Mouse (Mus musculus) CH12.LX (cell line): ENCODE results near the gene Mdm4. TPM values are rescaled to one million over a fixed set of nuclear protein-coding genes. Genes with fewer than 3 reads are reported as not detected.

Source experiments
- DNase-seq: peaks from one replicate; pipeline ENCODE4 v3.0.0-alpha.2; 2013; ENCODE audit errors: extremely low read depth
- H3K27ac ChIP-seq: 2 replicates; pipeline ENCODE4 v1.5.1; 2012; ENCODE audit warnings: low read depth, mild to moderate bottlenecking, control low read depth, moderate library complexity; ENCODE audit not compliant: insufficient read depth
- H3K27me3 ChIP-seq: replicated peaks from 2 replicates; pipeline ENCODE3; 2012; ENCODE audit warnings: inconsistent platforms
- H3K36me3 ChIP-seq, 2 experiments: replicated peaks in 1 of 2; 2 replicates each; pipeline versions ENCODE3 to v1.6.1; 2012; ENCODE audit warnings: inconsistent platforms in 1 of 2, low read length in 1 of 2, mild to moderate bottlenecking in 1 of 2, mixed read lengths in 1 of 2, moderate library complexity in 1 of 2; ENCODE audit not compliant: control insufficient read depth in 1 of 2, insufficient read depth in 1 of 2
- H3K4me1 ChIP-seq, 2 experiments: 2 replicates each; pipeline ENCODE4 v1.6.1; 2012; ENCODE audit warnings: inconsistent platforms in 1 of 2, moderate library complexity in 1 of 2; ENCODE audit not compliant: insufficient read depth in 2 of 2, control insufficient read depth in 1 of 2
- H3K4me2 ChIP-seq: 2 replicates; pipeline ENCODE4 v1.6.1; 2012; ENCODE audit warnings: low read depth, mild to moderate bottlenecking, control low read depth; ENCODE audit not compliant: poor library complexity, insufficient read depth, severe bottlenecking
- H3K4me3 ChIP-seq, 3 experiments: fragments of 150-350 bp in 1 of 3; sonication (generic) in 1 of 3; replicated peaks in 1 of 3; 2 replicates each; pipeline versions ENCODE3 to v1.5.1; 2011 to 2012; ENCODE audit warnings: low read depth in 2 of 3, low read length in 2 of 3, mild to moderate bottlenecking in 2 of 3, moderate library complexity in 2 of 3, control low read depth in 1 of 3, improper control_type of control experiment in 1 of 3, inconsistent platforms in 1 of 3, mixed read lengths in 1 of 3; ENCODE audit not compliant: poor library complexity in 1 of 3
- H3K79me2 ChIP-seq: replicated peaks from 2 replicates; pipeline ENCODE4 v1.6.1; 2012; ENCODE audit warnings: mild to moderate bottlenecking, moderate library complexity; ENCODE audit not compliant: control insufficient read depth, poor library complexity, insufficient read depth, severe bottlenecking; ENCODE audit errors: extremely low read depth
- H3K9ac ChIP-seq: 2 replicates; pipeline ENCODE4 v1.6.1; 2012; ENCODE audit warnings: low read depth, mild to moderate bottlenecking, control low read depth, moderate library complexity; ENCODE audit not compliant: insufficient read depth
- H3K9me3 ChIP-seq: replicated peaks from 2 replicates; pipeline ENCODE3; 2012; ENCODE audit warnings: low read length, inconsistent platforms, mixed read lengths
- BHLHE40 ChIP-seq: IDR thresholded peaks from 2 replicates; pipeline ENCODE4 v1.6.1; 2011; ENCODE audit warnings: mild to moderate bottlenecking, low read depth, low read length, improper control_type of control experiment
- CHD2 ChIP-seq: IDR thresholded peaks from 2 replicates; pipeline ENCODE4 v1.6.1; 2011; ENCODE audit warnings: low read length, improper control_type of control experiment
- E2F4 ChIP-seq: IDR thresholded peaks from 2 replicates; pipeline ENCODE4 v1.6.1; 2011; ENCODE audit warnings: low read depth, low read length, improper control_type of control experiment; ENCODE audit not compliant: insufficient replicate concordance
- EP300 ChIP-seq: IDR thresholded peaks from 2 replicates; pipeline ENCODE4 v1.6.1; 2011; ENCODE audit warnings: low read length, improper control_type of control experiment
- GABPA ChIP-seq: IDR thresholded peaks from 2 replicates; pipeline ENCODE4 v1.6.1; 2012; ENCODE audit warnings: low read depth, low read length, improper control_type of control experiment, inconsistent platforms; ENCODE audit not compliant: insufficient replicate concordance
- JUN ChIP-seq: IDR thresholded peaks from 2 replicates; pipeline ENCODE4 v1.6.1; 2011; ENCODE audit warnings: low read depth, mild to moderate bottlenecking, low read length, improper control_type of control experiment, moderate library complexity; ENCODE audit not compliant: insufficient read depth
- JUND ChIP-seq: conservative IDR thresholded peaks from 2 replicates; pipeline ENCODE4 v1.6.1; 2011; ENCODE audit warnings: low read depth, low read length, improper control_type of control experiment
- MAFK ChIP-seq: IDR thresholded peaks from 2 replicates; pipeline ENCODE4 v1.6.1; 2011; ENCODE audit warnings: low read length, improper control_type of control experiment; ENCODE audit not compliant: insufficient replicate concordance
- MAX ChIP-seq: IDR thresholded peaks from 2 replicates; pipeline ENCODE4 v1.6.1; 2011; ENCODE audit warnings: low read length, improper control_type of control experiment
- MYC ChIP-seq: IDR thresholded peaks from 2 replicates; pipeline ENCODE4 v1.6.1; 2011; ENCODE audit warnings: low read depth, mild to moderate bottlenecking, improper control_type of control experiment, low read length
- PAX5 ChIP-seq: IDR thresholded peaks from 2 replicates; pipeline ENCODE4 v1.6.1; 2012; ENCODE audit warnings: low read length, inconsistent platforms, mixed read lengths
- POLR2A ChIP-seq: IDR thresholded peaks from 2 replicates; pipeline ENCODE4 v1.6.1; 2011; ENCODE audit warnings: low read depth, mild to moderate bottlenecking, improper control_type of control experiment, low read length
- POLR2AphosphoS2 ChIP-seq: IDR thresholded peaks from 2 replicates; pipeline ENCODE4 v1.6.1; 2011; ENCODE audit warnings: low read depth, low read length, improper control_type of control experiment
- RAD21 ChIP-seq: IDR thresholded peaks from 2 replicates; pipeline ENCODE4 v1.6.1; 2011; ENCODE audit warnings: low read depth, mild to moderate bottlenecking, low read length, improper control_type of control experiment, moderate library complexity
- SIN3A ChIP-seq: IDR thresholded peaks from 2 replicates; pipeline ENCODE4 v1.6.1; 2012; ENCODE audit warnings: low read length, improper control_type of control experiment, inconsistent platforms
- TBP ChIP-seq: conservative IDR thresholded peaks from 2 replicates; pipeline ENCODE4 v1.6.1; 2011; ENCODE audit warnings: low read depth, low read length, improper control_type of control experiment
- USF1 ChIP-seq: IDR thresholded peaks from 2 replicates; pipeline ENCODE4 v1.6.1; 2014; ENCODE audit warnings: low read depth, mild to moderate bottlenecking, inconsistent platforms, low read length, improper control_type of control experiment
- USF2 ChIP-seq: conservative IDR thresholded peaks from 2 replicates; pipeline ENCODE4 v1.6.1; 2011; ENCODE audit warnings: low read depth, low read length, improper control_type of control experiment
- ZC3H11A ChIP-seq: IDR thresholded peaks from 2 replicates; pipeline ENCODE4 v1.6.1; 2012; ENCODE audit warnings: low read depth, mild to moderate bottlenecking, inconsistent platforms, low read length, improper control_type of control experiment
- ZNF384 ChIP-seq: IDR thresholded peaks from 2 replicates; pipeline ENCODE4 v1.6.1; 2012; ENCODE audit warnings: low read depth, low read length, improper control_type of control experiment, inconsistent platforms
- dilution Hi-C: fragments of 300-500 bp; cut with MboI; formaldehyde crosslinking; loops from 2 replicates; pipeline ENCODE4 v1.14.3; 2020; ENCODE audit warnings: low sequenced_read_pairs; ENCODE audit not compliant: extremely low pct_unique_long_range_greater_than_20kb, extremely low pct_ligation_motif_present
- in situ Hi-C: fragments of 300-500 bp; cut with MboI; formaldehyde crosslinking; loops from 3 replicates; pipeline ENCODE4 v1.14.3; 2019; ENCODE audit warnings: low sequenced_read_pairs, low pct_ligation_motif_present, low pct_unique_long_range_greater_than_20kb, mixed read lengths
- polyA plus RNA-seq: library from polyadenylated mRNA; unstranded; fragments of >175 nt; gene quantifications from 2 replicates; pipeline ENCODE4 v1.2.1, GENCODE M21; 2012; ENCODE audit warnings: low read depth; ENCODE audit not compliant: insufficient read length
- total RNA-seq, 2 experiments: library from RNA; depleted of rRNA; stranded (reverse); fragments of 300-350 nt in 1 of 2; fragments of >200 nt in 1 of 2; gene quantifications; 2 replicates each; pipeline ENCODE4 v1.2.3; 2012 to 2014

The Mdm4 gene
- total RNA-seq (2012; rRNA removed) (84.5 and 107 TPM in 2 replicates), total RNA-seq (2014; rRNA removed) (66.5 and 68.3 TPM in 2 replicates), polyA plus RNA-seq (78.9 and 79.0 TPM in 2 replicates)

DNA sequence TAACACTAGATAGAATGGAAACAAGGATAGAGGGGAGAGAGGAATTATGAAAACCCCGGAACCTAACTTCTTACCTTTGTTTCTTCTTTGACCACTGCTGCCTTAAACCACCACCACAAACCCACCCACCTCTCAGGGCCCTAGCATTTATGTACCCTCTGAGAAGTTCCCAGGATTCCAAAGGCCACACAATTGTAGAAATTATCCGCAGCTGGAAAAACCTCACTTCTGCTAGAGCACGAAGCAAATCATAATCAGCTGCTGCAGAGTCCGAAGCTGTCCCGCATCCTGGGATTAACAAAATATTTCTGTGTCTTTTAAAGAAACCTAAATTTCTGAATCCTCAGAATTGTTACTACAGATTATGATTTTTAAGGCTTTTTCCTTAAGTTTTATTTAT is at the start of gene Mdm4:
Gene Mdm4 (minus strand): TSS at position 101 of the 400 bp plus-strand sequence.
- no peak for DNase-seq
- Histone ChIP-seq H3K4me1 (peaks cover 0 to 33% of the 10 kb centered on the region in 2 experiments; a peak in 2 of 4 replicates), H3K36me3 (no peaks in the 10 kb centered on the region), H3K79me2 (0 out of 2 replicates have a peak, but pooled peaks cover 2% of the 10 kb centered on the region), H3K9ac (no peak within 1 kb of the TSS), H3K27me3 (no peaks in the 10 kb centered on the region), H3K4me2 (no peak within 1 kb of the TSS), H3K9me3 (no peaks in the 10 kb centered on the region), H3K27ac (no peak within 1 kb of the TSS), H3K4me3 (no peak within 1 kb of the TSS)
- in situ Hi-C loops (loop anchor here (25.0 kb wide), 1 partner anchor 332 kb away; the partner anchor contains the start of genes Etnk2 and Ren1), dilution Hi-C loops (no loop called here)
- TF ChIP-seq GABPA (no peak), POLR2AphosphoS2 (no peak), POLR2A (no peak), RAD21 (no peak), EP300 (no peak), SIN3A (no peak), JUND (no peak), BHLHE40 (no peak), JUN (no peak), USF1 (no peak), MAX (no peak), ZC3H11A (no peak), CHD2 (no peak), USF2 (no peak)

DNA sequence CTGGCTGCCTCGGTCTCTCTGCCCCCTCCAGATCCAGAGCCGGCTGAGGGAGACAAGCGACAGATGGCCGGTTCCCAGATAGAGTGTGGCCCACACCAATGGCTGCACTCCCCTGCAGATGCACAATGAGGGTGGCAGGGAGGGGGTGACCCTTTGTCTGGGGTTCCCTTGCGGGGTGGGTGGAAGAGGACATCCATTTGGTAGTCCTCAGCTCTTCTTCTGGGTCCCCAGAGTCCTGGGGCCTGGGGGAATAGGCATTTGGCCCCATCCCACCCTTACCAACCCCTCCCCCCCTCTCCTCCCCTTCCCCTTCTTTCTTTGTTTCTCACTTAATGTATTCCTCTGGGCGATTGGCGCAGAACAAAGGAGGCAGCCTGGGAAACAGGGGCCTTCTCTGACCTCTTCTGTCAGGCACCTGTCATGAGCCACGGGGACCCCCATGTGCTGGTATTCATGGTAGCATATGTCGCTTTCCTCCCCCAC is 49.8 kb upstream of the Mdm4 start:
- H3K4me1 ChIP-seq: peaks cover 39 to 89% of the 10 kb centered on the region in 2 experiments
- in situ Hi-C loops (no loop called here), dilution Hi-C loops (no loop called here)
- no peak for DNase-seq
- H3K27ac ChIP-seq: no peak overlapping the region
- no peak overlapping the region for H3K4me3 ChIP-seq
- no peaks in the 10 kb centered on the region for H3K9me3 ChIP-seq
- no peak overlapping the region for H3K4me2 ChIP-seq
- no peaks in the 10 kb centered on the region for H3K27me3 ChIP-seq
- peaks cover 27 to 66% of the 10 kb centered on the region in 2 experiments for H3K36me3 ChIP-seq
- no peak for TF ChIP-seq MYC
- TF ChIP-seq RAD21: no peak
- no peak for TF ChIP-seq TBP
- no peak for TF ChIP-seq PAX5
- no peak for TF ChIP-seq MAFK
- no peak for TF ChIP-seq BHLHE40
- TF ChIP-seq E2F4: no peak
- no peak for TF ChIP-seq POLR2A
- no peak for TF ChIP-seq EP300
- no peak for TF ChIP-seq USF2
- no peak for TF ChIP-seq ZNF384
- H3K79me2 ChIP-seq: 0 out of 2 replicates have a peak, but pooled peaks cover 2% of the 10 kb centered on the region
- no peak overlapping the region for H3K9ac ChIP-seq
